Mouse (Mus musculus) embryonic facial prominence, embryonic 11.5 days (tissue): ENCODE results near the gene Kcnh6. TPM values are rescaled to one million over a fixed set of nuclear protein-coding genes. Genes with fewer than 3 reads are reported as not detected.
A peak's percentile ranks its signal among the peaks of the same experiment; 100 is the strongest.

Source experiments
- ATAC-seq: fragments of 200-750 bp; cut with Nextera tagmentation; replicated peaks from 2 replicates; pipeline ENCODE4 v1.8.0; 2017; ENCODE audit warnings: low read depth; ENCODE audit not compliant: insufficient number of reproducible peaks, low FRiP score, low TSS enrichment
- DNase-seq: peaks from one replicate; pipeline ENCODE4 v3.0.0-alpha.2; 2015; ENCODE audit warnings: low spot score
- H3K27ac ChIP-seq: fragments of 300-500 bp; sonication (generic); replicated peaks from 2 replicates; pipeline ENCODE4 v1.5.1; 2014; ENCODE audit warnings: mild to moderate bottlenecking, low read depth, low read length, control low read depth
- H3K27me3 ChIP-seq: fragments of 300-500 bp; sonication (generic); 2 replicates; pipeline ENCODE4 v1.6.1; 2014; ENCODE audit warnings: mild to moderate bottlenecking, low read length, moderate library complexity, mixed read lengths; ENCODE audit not compliant: control insufficient read depth, insufficient read depth
- H3K36me3 ChIP-seq: fragments of 300-500 bp; sonication (generic); replicated peaks from 2 replicates; pipeline ENCODE4 v1.6.1; 2014; ENCODE audit warnings: low read depth, mild to moderate bottlenecking, low read length, moderate library complexity, mixed read lengths; ENCODE audit not compliant: control insufficient read depth, insufficient read depth
- H3K4me1 ChIP-seq: fragments of 300-500 bp; sonication (generic); 2 replicates; pipeline ENCODE4 v1.6.1; 2014; ENCODE audit warnings: low read length, mixed read lengths; ENCODE audit not compliant: control insufficient read depth, insufficient read depth
- H3K4me2 ChIP-seq: fragments of 300-500 bp; sonication (generic); 2 replicates; pipeline ENCODE4 v1.6.1; 2014; ENCODE audit warnings: low read depth, mild to moderate bottlenecking, control low read depth, low read length, moderate library complexity
- H3K4me3 ChIP-seq: fragments of 300-500 bp; sonication (generic); 2 replicates; pipeline ENCODE4 v1.5.1; 2014; ENCODE audit warnings: low read depth, low read length, control low read depth
- H3K9ac ChIP-seq: fragments of 300-500 bp; sonication (generic); replicated peaks from 2 replicates; pipeline ENCODE4 v1.6.1; 2014; ENCODE audit warnings: mild to moderate bottlenecking, control low read depth, low read length
- H3K9me3 ChIP-seq: fragments of 300-500 bp; sonication (generic); replicated peaks from 2 replicates; pipeline ENCODE4 v1.6.1; 2016; ENCODE audit warnings: mild to moderate bottlenecking, low read length, inconsistent platforms, mixed read lengths; ENCODE audit not compliant: control insufficient read depth
- WGBS: fragments of 180-500 bp; shearing (Covaris S2); extraction: QIAGEN DNeasy Blood & Tissue Kit; methylation state at CpG from one replicate; pipeline ENCODE4 v1.1.7; 2014; 5-methylcytosine and 5-hydroxymethylcytosine counted together
- polyA plus RNA-seq: library from polyadenylated mRNA; unstranded; fragments of >200 nt; fragmentation: Nextera tagmentation; extraction: Ambion mirVana; gene quantifications from 2 replicates; pipeline ENCODE4 v1.2.1, GENCODE M21; 2014

Kcnh6 gene
- polyA plus RNA-seq, 1 experiment from 2014 or later: 0.32 TPM

- 66% methylated on average over 2 of the region's 2 CpGs for WGBS
- no peaks in the 10 kb centered on the region for H3K9me3 ChIP-seq
These were observed 17.7 kb upstream of the Kcnh6 start for GRCm38 (mm10) chr11:105990231-105990630.

DNA sequence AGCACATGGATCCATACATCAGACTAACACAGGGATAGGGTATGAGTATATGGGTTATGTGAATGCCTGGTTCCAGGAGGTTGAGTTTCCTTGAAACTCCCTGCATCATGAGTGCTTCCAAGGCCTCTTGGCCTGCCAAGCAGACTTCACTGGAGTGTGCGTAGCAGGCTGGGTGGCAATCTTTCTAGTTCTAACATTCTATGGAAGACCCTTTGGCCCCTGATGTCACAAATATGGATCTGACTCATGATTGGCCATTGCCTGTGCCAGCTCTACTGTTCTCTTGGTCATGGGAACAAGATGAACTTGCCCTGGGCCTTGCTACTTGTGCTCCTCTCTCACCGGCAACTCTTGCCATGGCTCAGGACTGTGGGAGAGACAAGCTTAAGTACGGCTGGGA lies 13.5 kb upstream of the Kcnh6 start, which contains the start of gene Ace3:
Gene Ace3 (plus strand): TSS at position 301 of the 400 bp plus-strand sequence.
- DNase-seq (no peak), ATAC-seq (no peak)
- H3K36me3 ChIP-seq: no peaks in the 10 kb centered on the region
- no peaks in the 10 kb centered on the region for H3K9me3 ChIP-seq
- no peak within 1 kb of the TSS for H3K4me2 ChIP-seq
- no peak within 1 kb of the TSS for H3K9ac ChIP-seq
- 98% methylated on average over 3 of the region's 3 CpGs for WGBS
- no peaks in the 10 kb centered on the region for H3K4me1 ChIP-seq
- no peaks in the 10 kb centered on the region for H3K27me3 ChIP-seq
- no peak within 1 kb of the TSS for H3K27ac ChIP-seq
- no peak within 1 kb of the TSS for H3K4me3 ChIP-seq

More at GRCm38 (mm10) chr11:105990231-105990630, 17.7 kb upstream of the Kcnh6 start:
- Histone ChIP-seq H3K9ac (no peak overlapping the region), H3K4me1 (no peaks in the 10 kb centered on the region), H3K4me3 (no peak overlapping the region), H3K27me3 (no peaks in the 10 kb centered on the region), H3K4me2 (no peak overlapping the region), H3K36me3 (no peaks in the 10 kb centered on the region), H3K27ac (no peak overlapping the region)
- DNase-seq (no peak), ATAC-seq (no peak)

- DNase-seq (no peak), ATAC-seq (no peak)
- H3K4me1 ChIP-seq: no peaks in the 10 kb centered on the region
- no peaks in the 10 kb centered on the region for H3K27me3 ChIP-seq
- no peak overlapping the region for H3K4me2 ChIP-seq
- no peak overlapping the region for H3K27ac ChIP-seq
- 95% methylated on average over 6 of the region's 6 CpGs for WGBS
- H3K9ac ChIP-seq: no peak overlapping the region
- no peaks in the 10 kb centered on the region for H3K36me3 ChIP-seq
- H3K4me3 ChIP-seq: no peak overlapping the region
- no peaks in the 10 kb centered on the region for H3K9me3 ChIP-seq
These were observed 7.9 kb upstream of the Kcnh6 start for GRCm38 (mm10) chr11:106000062-106000461.

GRCm38 (mm10) chr11:106001718-106002117 lies 6.2 kb upstream of the Kcnh6 start:
- no peak overlapping the region for H3K4me2 ChIP-seq
- no peak for ATAC-seq
- no peaks in the 10 kb centered on the region for H3K27me3 ChIP-seq
- H3K4me3 ChIP-seq: no peak overlapping the region
- H3K9ac ChIP-seq: no peak overlapping the region
- DNase-seq: peak; percentile 45
- 49% methylated on average over 4 of the region's 4 CpGs for WGBS
- no peaks in the 10 kb centered on the region for H3K36me3 ChIP-seq
- no peaks in the 10 kb centered on the region for H3K4me1 ChIP-seq
- no peak overlapping the region for H3K27ac ChIP-seq
- no peaks in the 10 kb centered on the region for H3K9me3 ChIP-seq

GRCm38 (mm10) chr11:106004576-106004975 lies 3.3 kb upstream of the Kcnh6 start:
- Histone ChIP-seq H3K9ac (no peak overlapping the region), H3K4me1 (no peaks in the 10 kb centered on the region), H3K27ac (no peak overlapping the region), H3K4me3 (no peak overlapping the region), H3K27me3 (no peaks in the 10 kb centered on the region), H3K4me2 (no peak overlapping the region), H3K9me3 (no peaks in the 10 kb centered on the region), H3K36me3 (no peaks in the 10 kb centered on the region)
- ATAC-seq (no peak), DNase-seq (no peak)
- 100% methylated on average over 1 of the region's 1 CpGs for WGBS

DNA sequence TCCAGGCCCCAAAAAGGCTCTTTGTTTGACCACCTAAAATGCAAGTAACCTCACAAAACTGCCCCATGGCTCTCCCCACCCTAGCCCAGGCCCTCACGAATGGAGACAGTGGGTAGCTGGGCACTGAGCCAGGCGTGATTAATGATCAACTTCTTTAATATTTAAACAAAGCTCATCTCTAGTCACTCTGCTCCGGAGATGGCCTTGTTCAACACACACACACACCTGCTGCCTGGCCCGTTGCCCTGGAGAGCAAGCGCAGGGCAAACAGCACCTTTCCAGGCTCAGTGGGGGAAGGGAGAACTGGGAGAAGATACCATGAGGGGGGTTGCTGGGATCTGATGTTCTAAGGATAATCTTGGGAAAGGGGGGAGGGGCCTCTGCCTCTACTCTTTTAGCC lies 2.0 kb upstream of the Kcnh6 start:
- Histone ChIP-seq H3K27ac (no peak overlapping the region), H3K27me3 (no peaks in the 10 kb centered on the region), H3K4me3 (no peak overlapping the region), H3K9ac (no peak overlapping the region), H3K36me3 (no peaks in the 10 kb centered on the region), H3K4me1 (no peaks in the 10 kb centered on the region), H3K4me2 (no peak overlapping the region), H3K9me3 (no peaks in the 10 kb centered on the region)
- no peak for DNase-seq
- no peak for ATAC-seq
- WGBS: 61% methylated on average over 5 of the region's 5 CpGs

DNA sequence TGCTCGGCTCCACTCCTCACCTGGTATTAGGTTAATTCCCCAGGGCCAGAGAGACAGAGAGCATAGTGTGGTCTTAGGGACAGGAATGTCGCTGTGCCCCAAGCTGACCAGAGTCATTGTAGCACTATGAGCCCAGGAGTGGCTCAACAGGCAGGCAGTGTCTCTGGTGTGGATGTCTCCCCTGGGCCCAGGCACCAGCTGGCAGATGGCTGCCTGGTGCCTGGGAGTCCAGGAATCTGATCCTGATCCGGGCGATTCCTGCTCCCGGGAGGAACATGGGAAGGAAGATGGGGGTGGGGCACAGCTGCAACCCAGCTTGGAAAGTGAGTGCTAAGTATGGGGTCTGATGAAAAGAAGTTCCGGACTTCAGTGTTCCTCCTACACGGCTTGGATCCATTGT lies 4.8 kb downstream of the Kcnh6 start:
- no peak overlapping the region for H3K4me2 ChIP-seq
- no peaks in the 10 kb centered on the region for H3K9me3 ChIP-seq
- H3K4me1 ChIP-seq: no peaks in the 10 kb centered on the region
- ATAC-seq (no peak), DNase-seq (no peak)
- WGBS: 50% methylated on average over 7 of the region's 7 CpGs
- H3K4me3 ChIP-seq: no peak overlapping the region
- H3K9ac ChIP-seq: no peak overlapping the region
- no peaks in the 10 kb centered on the region for H3K36me3 ChIP-seq
- no peak overlapping the region for H3K27ac ChIP-seq
- H3K27me3 ChIP-seq: no peaks in the 10 kb centered on the region

DNA sequence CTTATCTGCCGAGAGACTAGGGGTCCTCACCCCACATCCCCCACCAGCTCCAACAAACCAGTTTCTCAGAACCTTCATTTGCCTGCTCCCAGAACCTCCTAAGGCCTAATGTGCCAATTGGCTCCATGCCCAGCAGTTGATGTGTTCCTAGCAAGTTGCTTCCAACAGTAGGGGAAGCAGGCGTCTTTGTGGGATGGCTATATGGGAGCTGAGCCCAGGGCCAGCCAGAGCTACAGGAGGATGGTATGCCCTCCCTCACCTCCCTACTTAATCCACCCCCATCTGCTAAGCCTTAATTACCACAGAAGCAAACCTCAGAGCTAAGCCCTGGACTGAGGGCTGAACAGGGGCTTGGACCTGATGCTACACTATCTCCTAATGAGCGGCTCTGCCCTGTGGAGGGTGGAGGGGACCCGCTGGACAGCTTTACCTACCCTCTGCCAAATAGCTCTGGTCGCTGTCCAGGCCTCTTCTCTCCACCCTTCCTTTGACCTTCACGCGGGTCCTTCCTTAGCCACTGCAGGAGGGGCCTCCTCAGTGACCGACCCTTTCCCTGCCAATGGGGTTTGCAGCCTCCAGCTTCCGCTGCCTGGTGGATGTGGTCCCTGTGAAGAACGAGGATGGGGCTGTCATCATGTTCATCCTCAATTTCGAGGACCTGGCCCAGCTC lies 5.8 kb downstream of the Kcnh6 start:
- no peak overlapping the region for H3K4me2 ChIP-seq
- H3K4me1 ChIP-seq: no peaks in the 10 kb centered on the region
- no peak overlapping the region for H3K9ac ChIP-seq
- no peak overlapping the region for H3K4me3 ChIP-seq
- WGBS: 69% methylated on average over 11 of the region's 11 CpGs
- DNase-seq (no peak), ATAC-seq (no peak)
- H3K27ac ChIP-seq: no peak overlapping the region
- no peaks in the 10 kb centered on the region for H3K9me3 ChIP-seq
- H3K27me3 ChIP-seq: no peaks in the 10 kb centered on the region
- no peaks in the 10 kb centered on the region for H3K36me3 ChIP-seq
